Mouse (Mus musculus) A20 (cell line): Measurements from ENCODE around the gene Nckipsd.

Experiments used
- DNase-seq: peaks from one replicate; pipeline ENCODE4 v3.0.0-alpha.2; 2011; ENCODE audit warnings: low read depth, low spot score

Nckipsd gene

GRCm38 (mm10) chr9:108799564-108799963 is 8.6 kb upstream of the Nckipsd start:
- no peak for DNase-seq

DNA sequence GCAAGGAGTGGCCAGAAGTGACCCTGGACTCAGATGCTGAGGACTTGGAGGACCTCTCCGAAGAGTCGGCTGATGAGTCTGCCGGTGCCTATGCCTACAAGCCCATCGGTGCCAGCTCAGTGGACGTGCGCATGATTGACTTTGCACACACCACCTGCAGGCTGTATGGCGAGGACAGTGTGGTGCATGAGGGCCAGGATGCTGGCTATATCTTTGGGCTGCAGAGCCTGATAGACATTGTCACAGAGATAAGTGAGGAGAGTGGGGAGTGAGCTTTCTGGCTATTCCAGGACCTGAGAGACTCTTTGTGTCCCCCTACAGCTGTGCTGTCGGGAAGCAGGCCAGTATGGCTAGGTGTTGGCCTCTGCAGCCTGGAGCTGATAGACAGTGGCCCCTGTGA is 2.4 kb upstream of the Nckipsd start:
- no peak for DNase-seq

DNA sequence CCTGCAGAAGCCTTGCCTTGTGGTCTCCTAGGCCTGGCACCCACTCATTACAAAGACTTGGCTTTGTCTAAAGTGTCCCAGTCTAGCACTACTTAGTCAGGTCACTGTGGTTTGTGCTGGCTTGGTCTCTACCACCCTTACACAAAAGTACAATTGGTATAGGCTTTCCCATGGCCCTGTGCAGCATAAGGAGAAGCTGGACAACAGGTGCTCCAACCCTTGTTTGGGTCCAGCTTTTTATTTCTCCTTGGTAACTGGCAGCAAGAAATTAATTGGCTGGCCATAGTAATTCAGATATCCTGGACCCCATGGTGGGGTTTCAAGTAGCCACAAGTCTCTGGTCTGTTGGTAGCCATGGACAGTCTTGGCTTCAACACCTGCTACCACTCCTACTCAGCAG is 1.8 kb upstream of the Nckipsd start:
- DNase-seq, result no peak

DNA sequence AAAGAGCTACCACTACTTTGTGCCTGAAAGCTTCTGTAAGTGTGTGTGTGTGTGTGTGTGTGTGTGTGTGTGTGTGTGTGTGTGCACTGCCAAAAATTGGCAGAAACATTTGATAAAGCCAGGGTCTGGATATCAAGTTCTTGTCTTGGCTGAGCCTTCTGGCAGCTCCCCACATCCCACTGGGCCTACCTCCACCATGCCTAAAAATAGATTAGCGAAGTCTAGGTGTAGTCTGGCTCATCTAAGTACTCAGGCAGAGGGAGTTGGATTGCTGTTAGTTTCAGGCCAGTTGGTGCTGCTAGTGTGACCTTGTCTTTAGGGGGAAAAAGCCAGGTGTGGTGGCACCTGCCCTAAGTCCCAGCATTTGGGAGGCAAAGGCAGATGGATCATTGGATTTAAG is 1.3 kb upstream of the Nckipsd start:
- no peak for DNase-seq

DNA sequence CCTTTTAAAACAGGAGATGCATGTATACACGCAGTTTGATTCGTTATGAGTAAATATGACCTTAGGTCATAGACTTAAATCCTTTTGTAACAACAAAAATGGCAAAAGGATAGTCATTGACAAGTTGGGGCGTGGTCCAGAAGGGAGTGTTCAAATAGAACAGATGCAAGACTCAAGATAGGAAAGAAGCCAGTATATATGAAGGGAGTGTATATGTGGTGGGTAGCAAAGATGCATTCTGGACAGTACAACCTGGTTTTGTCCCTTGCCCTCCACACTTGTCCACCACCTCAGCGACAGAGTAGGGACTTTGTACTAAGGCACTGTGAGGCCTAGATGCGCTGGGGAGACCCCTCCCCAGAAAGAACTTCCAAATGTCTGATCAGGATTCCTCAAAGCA is 494 bp upstream of the Nckipsd start:
- peak; percentile 17 for DNase-seq

DNA sequence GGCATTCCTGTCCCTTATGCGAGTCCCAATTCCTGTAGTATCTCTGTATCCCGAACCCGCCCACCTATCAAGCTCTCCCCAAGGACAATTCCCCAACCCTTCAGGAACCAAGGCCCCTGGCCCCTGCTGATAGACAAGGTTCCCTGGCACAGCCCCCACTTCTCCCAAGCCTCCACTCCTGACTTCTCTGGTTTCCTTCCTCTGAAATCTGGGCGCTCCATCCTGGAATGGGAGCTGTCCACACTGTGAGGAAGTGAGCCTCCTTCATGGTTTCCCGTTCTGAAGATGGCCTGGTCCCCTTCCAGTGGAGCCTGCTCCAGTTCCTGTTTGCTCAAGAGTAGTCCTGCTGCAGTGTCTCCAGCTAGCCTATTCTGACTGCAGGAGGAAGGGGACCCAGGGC is 1.0 kb downstream of the Nckipsd start:
- no peak for DNase-seq

DNA sequence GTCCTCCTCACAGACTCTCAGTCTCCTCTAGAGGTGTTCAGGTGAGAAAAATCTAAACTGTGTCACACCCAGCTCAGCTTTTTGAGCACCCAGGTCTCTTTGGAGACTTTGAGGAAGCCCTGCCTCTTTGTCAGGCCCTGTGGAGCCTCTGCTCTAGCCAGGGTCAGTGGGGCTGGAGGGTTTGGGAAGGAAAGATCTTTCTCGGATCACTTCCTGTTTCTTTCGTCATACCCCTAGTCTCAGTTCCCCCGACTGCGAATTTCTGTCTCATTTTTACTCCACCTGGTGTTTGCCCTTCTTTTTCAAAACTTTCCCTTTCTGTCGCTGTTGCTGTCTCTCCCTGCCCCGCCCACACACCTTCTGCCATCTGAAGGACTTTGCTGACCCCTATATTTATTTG is 1.6 kb downstream of the Nckipsd start:
- peak; percentile 79 for DNase-seq

GRCm38 (mm10) chr9:108810516-108810915 is 2.3 kb downstream of the Nckipsd start:
- DNase-seq, result no peak

GRCm38 (mm10) chr9:108815557-108815956 is 7.4 kb downstream of the Nckipsd start:
- no peak for DNase-seq

GRCm38 (mm10) chr9:108819495-108819894 is 11.3 kb downstream of the Nckipsd start:
- DNase-seq, result peak; percentile 53

GRCm38 (mm10) chr9:108820077-108820476 is 11.9 kb downstream of the Nckipsd start:
- no peak for DNase-seq

DNA sequence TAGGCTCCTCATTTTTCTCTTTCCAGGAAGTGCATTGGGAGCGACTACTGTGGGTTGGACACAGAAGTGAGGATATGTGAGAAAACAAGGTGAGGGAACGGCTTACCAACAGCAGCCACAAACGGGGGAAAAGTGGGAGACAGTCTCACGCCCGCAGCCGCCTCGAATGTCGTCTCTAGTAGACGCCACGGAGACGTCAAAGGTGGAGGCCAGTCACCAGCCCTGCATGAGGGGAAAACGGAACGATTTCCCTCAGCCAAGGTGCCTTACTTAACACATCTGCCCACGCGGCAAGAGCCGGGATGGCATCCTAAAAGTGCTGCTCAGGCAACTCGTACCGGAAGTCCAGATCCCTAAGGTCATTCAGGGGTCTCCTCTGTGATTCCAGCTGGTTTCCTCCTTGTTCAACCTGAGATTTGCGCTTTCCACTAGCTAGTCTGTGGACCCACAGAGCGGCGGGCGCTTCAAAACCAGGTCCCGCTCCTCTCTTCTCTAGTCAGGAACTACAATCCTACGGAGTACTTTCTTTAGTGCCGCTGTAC is 16.0 kb downstream of the Nckipsd start:
- DNase-seq, result no peak

DNA sequence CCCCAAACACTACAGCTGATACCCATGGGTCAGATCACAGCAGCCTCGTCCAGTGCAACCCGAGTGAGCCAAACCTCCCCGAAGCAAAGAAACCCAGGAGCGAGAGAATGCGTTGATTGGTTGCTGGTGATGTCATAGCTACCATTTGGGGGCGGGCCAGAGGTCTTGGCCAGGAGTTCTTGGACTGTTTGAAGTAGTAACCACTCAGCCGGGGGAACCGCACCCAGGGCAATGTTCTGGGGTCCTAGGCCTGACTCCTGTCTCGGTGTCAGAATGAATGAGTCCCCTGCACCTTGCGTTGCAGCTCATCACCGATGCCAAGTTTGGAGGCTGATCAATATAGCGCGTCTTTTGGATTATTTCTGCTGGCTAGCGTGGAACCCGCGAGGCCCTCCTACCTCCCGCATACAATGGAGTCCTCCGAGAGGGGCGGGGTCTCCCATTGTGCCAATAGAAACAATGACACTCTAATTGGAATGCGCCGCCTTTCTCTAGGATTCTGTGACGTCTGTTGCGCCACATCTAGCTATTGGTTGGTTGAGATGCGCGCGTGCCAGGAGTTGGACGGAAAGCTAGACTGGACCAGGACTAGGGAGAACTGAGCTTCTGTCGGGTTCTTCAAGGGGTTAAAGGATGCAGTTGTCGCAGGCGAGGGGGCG is 16.7 kb downstream of the Nckipsd start:
- DNase-seq, result no peak

GRCm38 (mm10) chr9:108825820-108826699 is 17.9 kb downstream of the Nckipsd start, which contains the start of gene Celsr3:
TSS of gene Celsr3 (plus strand) at chr9:108826320.
- DNase-seq, result no peak

GRCm38 (mm10) chr9:108826700-108827340 is 18.7 kb downstream of the Nckipsd start:
- DNase-seq, result no peak

GRCm38 (mm10) chr9:108827454-108827853 is 19.3 kb downstream of the Nckipsd start:
- no peak for DNase-seq

GRCm38 (mm10) chr9:108827906-108828305 is 19.7 kb downstream of the Nckipsd start:
- no peak for DNase-seq

GRCm38 (mm10) chr9:108831637-108832036 is 23.5 kb downstream of the Nckipsd start:
- DNase-seq, result no peak

- DNase-seq, result peak; percentile 92
These were observed 24.4 kb downstream of the Nckipsd start for GRCm38 (mm10) chr9:108832390-108833108.

- peak; percentile 15 for DNase-seq
These were observed 34.8 kb downstream of the Nckipsd start for GRCm38 (mm10) chr9:108842989-108843388.

DNA sequence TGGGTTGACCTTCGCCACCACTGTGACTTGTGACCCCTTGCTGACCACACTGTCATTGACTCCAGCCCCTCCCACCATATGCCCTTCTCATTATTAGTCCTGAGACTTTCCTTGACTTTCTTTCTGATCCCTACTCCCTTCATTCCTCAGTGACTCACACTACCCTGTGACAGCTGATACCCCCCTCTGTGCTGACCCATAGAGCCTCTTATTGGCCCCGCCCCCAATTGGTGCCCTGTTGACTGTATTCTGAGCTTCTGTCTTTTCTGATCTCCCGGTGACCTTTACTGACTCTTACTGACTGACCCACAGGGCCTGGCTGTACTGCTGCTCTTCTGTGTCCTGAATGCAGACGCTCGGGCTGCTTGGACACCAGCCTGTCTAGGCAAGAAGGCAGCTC is 37.2 kb downstream of the Nckipsd start:
- no peak for DNase-seq
